Mouse (Mus musculus): ENCODE results near the gene Olfr987. TPM values are rescaled to one million over a fixed set of nuclear protein-coding genes. Genes with fewer than 3 reads are reported as not detected.
"Not testable (repeated sequence)": the region's sequence is repeated elsewhere in the genome, so short reads cannot be mapped to it uniquely, and the experiment has no call there.

Gene Olfr987
- polyA plus RNA-seq (2012; rRNA removed) = not detected in 2 replicates
- not detected in 2 replicates for polyA plus RNA-seq (2014; fragmentation: Nextera tagmentation; extraction: Ambion mirVana)

DNA sequence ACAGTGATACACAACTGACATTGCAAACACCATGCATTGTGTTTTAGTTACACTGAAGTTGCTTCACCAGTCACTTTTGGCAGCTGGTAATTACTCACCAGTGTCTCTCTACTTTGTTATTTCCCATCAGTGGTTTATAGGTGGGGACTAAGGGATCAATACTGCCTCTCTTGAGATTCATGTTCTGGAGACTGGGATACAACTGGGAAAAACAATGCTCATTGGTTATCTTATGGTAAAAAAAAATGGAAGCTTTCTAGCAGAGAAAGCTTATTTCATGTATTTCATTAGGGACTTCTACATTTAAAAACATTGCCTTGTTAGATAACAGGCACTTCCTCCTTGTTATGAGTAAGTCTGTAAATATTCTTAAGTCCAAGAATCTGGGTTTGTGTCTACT lies at the start of gene Olfr987:
Olfr987 (minus strand) TSS at position 101 of the 400 bp plus-strand sequence.
- ATAC-seq (ENCODE audit: insufficient read depth); H3K27ac ChIP-seq: not testable (repeated sequence)

DNA sequence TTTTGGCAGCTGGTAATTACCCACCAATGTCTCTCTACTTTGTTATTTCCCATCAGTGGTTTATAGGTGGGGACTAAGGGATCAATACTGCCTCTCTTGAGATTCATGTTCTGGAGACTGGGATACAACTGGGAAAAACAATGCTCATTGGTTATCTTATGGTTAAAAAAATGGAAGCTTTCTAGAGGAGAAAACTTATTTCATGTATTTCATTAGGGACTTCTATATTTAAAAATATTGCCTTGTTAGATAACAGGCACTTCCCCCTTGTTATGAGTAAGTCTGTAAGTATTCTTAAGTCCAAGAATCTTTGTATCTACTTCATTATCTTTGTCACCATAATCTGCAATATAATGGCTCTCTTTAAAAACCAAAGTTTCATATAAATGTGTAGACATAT lies 24.0 kb upstream of the Olfr987 start, which contains the start of gene Olfr988:
Olfr988 (minus strand) TSS at position 101 of the 400 bp plus-strand sequence.
- not testable (repeated sequence) for H3K4me1 ChIP-seq (replicated peaks; ENCODE audit: control insufficient read depth in 2 of 2, insufficient read depth in 2 of 2, low read length in 1 of 2); H3K4me3 ChIP-seq (ENCODE audit: insufficient read depth in 1 of 2, low read depth in 2 of 2, low read length in 2 of 2); H3K9ac ChIP-seq (replicated peaks); H3K36me3 ChIP-seq (replicated peaks; ENCODE audit: control insufficient read depth, insufficient read depth, low read depth); ATAC-seq (ENCODE audit: insufficient read depth); H3K9me3 ChIP-seq (ENCODE audit: control insufficient read depth, low read length); H3K27me3 ChIP-seq (ENCODE audit: control insufficient read depth, insufficient read depth, low read length); H3K4me2 ChIP-seq (ENCODE audit: low read depth); H3K27ac ChIP-seq; DNase-seq (ENCODE audit: low read depth in 3 of 3, low spot score in 3 of 3)

More for the DNA sequence above, at the start of gene Olfr987:
- not testable (repeated sequence) for H3K27me3 ChIP-seq (ENCODE audit: control insufficient read depth, insufficient read depth, low read length); H3K9ac ChIP-seq (replicated peaks); H3K4me3 ChIP-seq (ENCODE audit: insufficient read depth in 1 of 2, low read depth in 2 of 2, low read length in 2 of 2); H3K4me2 ChIP-seq (ENCODE audit: low read depth); H3K9me3 ChIP-seq (ENCODE audit: control insufficient read depth, low read length); H3K36me3 ChIP-seq (replicated peaks; ENCODE audit: control insufficient read depth, insufficient read depth, low read depth); DNase-seq (ENCODE audit: low read depth in 3 of 3, low spot score in 3 of 3); H3K4me1 ChIP-seq (replicated peaks; ENCODE audit: control insufficient read depth in 2 of 2, insufficient read depth in 2 of 2, low read length in 1 of 2)

- no peaks in the 10 kb centered on the region for H3K4me1 ChIP-seq (replicated peaks; ENCODE audit: control insufficient read depth in 2 of 2, insufficient read depth in 2 of 2, low read length in 1 of 2)
- no peaks in the 10 kb centered on the region for H3K9me3 ChIP-seq (ENCODE audit: control insufficient read depth, low read length)
- no peaks in the 10 kb centered on the region for H3K36me3 ChIP-seq (replicated peaks; ENCODE audit: control insufficient read depth, insufficient read depth, low read depth)
- no peak overlapping the region for H3K4me3 ChIP-seq (ENCODE audit: insufficient read depth in 1 of 2, low read depth in 2 of 2, low read length in 2 of 2)
- no peak overlapping the region for H3K27ac ChIP-seq
- TF ChIP-seq CTCF (IDR thresholded peaks at IDR 0.05; ENCODE audit: low read depth) (no peak), EP300 (IDR thresholded peaks at IDR 0.05; ENCODE audit: low read depth) (no peak)
- H3K27me3 ChIP-seq (ENCODE audit: control insufficient read depth, insufficient read depth, low read length) = no peaks in the 10 kb centered on the region
- 31% methylated on average over 7 of the region's 7 CpGs for WGBS (ENCODE audit: insufficient replicate concordance)
- H3K9ac ChIP-seq (replicated peaks) = no peak overlapping the region
- no peak for DNase-seq (ENCODE audit: low read depth in 3 of 3, low spot score in 3 of 3)
- no peak for ATAC-seq (ENCODE audit: insufficient read depth)
- H3K4me2 ChIP-seq (ENCODE audit: low read depth) = no peak overlapping the region
Observed at GRCm38 (mm10) chr2:85339972-85340371, 857 bp upstream of the Olfr987 start.

GRCm38 (mm10) chr2:85319106-85319505 lies 20.0 kb downstream of the Olfr987 start:
- H3K9ac ChIP-seq (replicated peaks) = no peak overlapping the region
- H3K27ac ChIP-seq = no peak overlapping the region
- 61% methylated on average over 1 of the region's 1 CpGs for WGBS (ENCODE audit: insufficient replicate concordance)
- no peak for ATAC-seq (ENCODE audit: insufficient read depth)
- no peak overlapping the region for H3K4me2 ChIP-seq (ENCODE audit: low read depth)
- no peak overlapping the region for H3K4me3 ChIP-seq (ENCODE audit: insufficient read depth in 1 of 2, low read depth in 2 of 2, low read length in 2 of 2)
- H3K4me1 ChIP-seq (replicated peaks; ENCODE audit: control insufficient read depth in 2 of 2, insufficient read depth in 2 of 2, low read length in 1 of 2) = no peaks in the 10 kb centered on the region
- TF ChIP-seq EP300 (IDR thresholded peaks at IDR 0.05; ENCODE audit: low read depth) (no peak), CTCF (IDR thresholded peaks at IDR 0.05; ENCODE audit: low read depth) (no peak)
- H3K27me3 ChIP-seq (ENCODE audit: control insufficient read depth, insufficient read depth, low read length) = no peaks in the 10 kb centered on the region
- no peaks in the 10 kb centered on the region for H3K36me3 ChIP-seq (replicated peaks; ENCODE audit: control insufficient read depth, insufficient read depth, low read depth)
- no peaks in the 10 kb centered on the region for H3K9me3 ChIP-seq (ENCODE audit: control insufficient read depth, low read length)
- no peak for DNase-seq (ENCODE audit: low read depth in 3 of 3, low spot score in 3 of 3)

DNA sequence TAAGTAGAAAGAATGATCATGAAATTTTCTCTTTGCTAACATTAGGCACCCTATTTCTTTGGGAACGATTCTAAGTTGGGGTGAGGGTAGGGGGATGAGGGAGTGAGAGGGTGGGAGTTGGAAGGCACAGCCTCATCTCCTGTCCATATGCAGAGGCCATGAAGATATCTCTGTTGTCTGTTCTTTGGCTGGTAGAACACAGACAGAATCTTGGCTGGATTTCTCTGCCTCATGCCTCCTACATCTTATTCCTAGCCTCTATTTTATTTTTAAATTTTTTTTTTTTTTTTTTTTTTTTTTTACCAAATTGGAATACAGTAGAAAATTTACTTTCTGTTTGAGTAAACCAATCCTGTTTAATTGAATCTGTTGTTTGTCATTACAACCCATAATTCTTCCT lies 53.7 kb downstream of the Olfr987 start:
- Histone ChIP-seq H3K4me3 (ENCODE audit: insufficient read depth in 1 of 2, low read depth in 2 of 2, low read length in 2 of 2) (no peak overlapping the region), H3K9ac (replicated peaks) (no peak overlapping the region), H3K27me3 (ENCODE audit: control insufficient read depth, insufficient read depth, low read length) (no peaks in the 10 kb centered on the region), H3K4me2 (ENCODE audit: low read depth) (no peak overlapping the region), H3K27ac (no peak overlapping the region), H3K36me3 (replicated peaks; ENCODE audit: control insufficient read depth, insufficient read depth, low read depth) (no peaks in the 10 kb centered on the region), H3K4me1 (replicated peaks; ENCODE audit: control insufficient read depth in 2 of 2, insufficient read depth in 2 of 2, low read length in 1 of 2) (no peaks in the 10 kb centered on the region), H3K9me3 (ENCODE audit: control insufficient read depth, low read length) (no peaks in the 10 kb centered on the region)
- DNase-seq (ENCODE audit: low read depth in 3 of 3, low spot score in 3 of 3) (no peak), ATAC-seq (ENCODE audit: insufficient read depth) (no peak)
- TF ChIP-seq CTCF (IDR thresholded peaks at IDR 0.05; ENCODE audit: low read depth) (no peak), EP300 (IDR thresholded peaks at IDR 0.05; ENCODE audit: low read depth) (no peak)
- WGBS (ENCODE audit: insufficient replicate concordance) = 22% methylated on average over 1 of the region's 1 CpGs

GRCm38 (mm10) chr2:85284626-85285025 lies 54.5 kb downstream of the Olfr987 start:
- no peak overlapping the region for H3K4me2 ChIP-seq (ENCODE audit: low read depth)
- H3K36me3 ChIP-seq (replicated peaks; ENCODE audit: control insufficient read depth, insufficient read depth, low read depth) = no peaks in the 10 kb centered on the region
- H3K27me3 ChIP-seq (ENCODE audit: control insufficient read depth, insufficient read depth, low read length) = no peaks in the 10 kb centered on the region
- no peak for ATAC-seq (ENCODE audit: insufficient read depth)
- no peak for DNase-seq (ENCODE audit: low read depth in 3 of 3, low spot score in 3 of 3)
- 23% methylated on average over 6 of the region's 6 CpGs for WGBS (ENCODE audit: insufficient replicate concordance)
- H3K9me3 ChIP-seq (ENCODE audit: control insufficient read depth, low read length) = no peaks in the 10 kb centered on the region
- no peak overlapping the region for H3K27ac ChIP-seq
- H3K9ac ChIP-seq (replicated peaks) = no peak overlapping the region
- no peak for TF ChIP-seq EP300 (IDR thresholded peaks at IDR 0.05; ENCODE audit: low read depth)
- no peak for TF ChIP-seq CTCF (IDR thresholded peaks at IDR 0.05; ENCODE audit: low read depth)
- no peaks in the 10 kb centered on the region for H3K4me1 ChIP-seq (replicated peaks; ENCODE audit: control insufficient read depth in 2 of 2, insufficient read depth in 2 of 2, low read length in 1 of 2)
- no peak overlapping the region for H3K4me3 ChIP-seq (ENCODE audit: insufficient read depth in 1 of 2, low read depth in 2 of 2, low read length in 2 of 2)
